Mouse (Mus musculus) hindbrain, embryonic 10.5 days (tissue): ENCODE measurements at regions not wholly inside any gene's neighbourhood (a gene's known extent, or its start where the extent isn't known, plus 50 kb on each side); places are given as distances from the start of the nearest gene placed in this dataset.

Experiments
- DNase-seq: peaks from one replicate; pipeline ENCODE4 v3.0.0-alpha.2; 2017; ENCODE audit warnings: low spot score
- H3K27ac ChIP-seq: fragments of 300-500 bp; sonication (generic); 2 replicates; pipeline ENCODE4 v1.5.1; 2016; ENCODE audit warnings: mild to moderate bottlenecking, moderate library complexity
- H3K27me3 ChIP-seq: fragments of 300-500 bp; sonication (generic); 2 replicates; pipeline ENCODE4 v1.6.1; 2016; ENCODE audit warnings: mild to moderate bottlenecking; ENCODE audit not compliant: poor library complexity, insufficient read depth, severe bottlenecking
- H3K36me3 ChIP-seq: fragments of 300-500 bp; sonication (generic); 2 replicates; pipeline ENCODE4 v1.6.1; 2016; ENCODE audit warnings: mild to moderate bottlenecking, moderate library complexity
- H3K4me1 ChIP-seq: fragments of 300-500 bp; sonication (generic); replicated peaks from 2 replicates; pipeline ENCODE4 v1.6.1; 2016; ENCODE audit warnings: mild to moderate bottlenecking
- H3K4me3 ChIP-seq: fragments of 300-500 bp; sonication (generic); 2 replicates; pipeline ENCODE4 v1.5.1; 2016; ENCODE audit warnings: mild to moderate bottlenecking, moderate library complexity
- H3K9me3 ChIP-seq: fragments of 300-500 bp; sonication (generic); 2 replicates; pipeline ENCODE4 v1.6.1; 2016; ENCODE audit warnings: mild to moderate bottlenecking, moderate library complexity
- WGBS: fragments of 180-500 bp; shearing (Covaris S2); methylation state at CpG from one replicate; pipeline ENCODE4 v1.1.7; 2016; 5-methylcytosine and 5-hydroxymethylcytosine counted together

GRCm38 (mm10) chr7:40697551-40697950 is 200.6 kb upstream of the Vstm2b start:
- WGBS: 85% methylated on average over 8 of the region's 8 CpGs
- no peak overlapping the region for H3K27ac ChIP-seq
- no peak overlapping the region for H3K4me3 ChIP-seq
- H3K36me3 ChIP-seq: no peaks in the 10 kb centered on the region
- H3K9me3 ChIP-seq: no peaks in the 10 kb centered on the region
- DNase-seq: no peak
- H3K27me3 ChIP-seq: no peaks in the 10 kb centered on the region
- no peaks in the 10 kb centered on the region for H3K4me1 ChIP-seq

DNA sequence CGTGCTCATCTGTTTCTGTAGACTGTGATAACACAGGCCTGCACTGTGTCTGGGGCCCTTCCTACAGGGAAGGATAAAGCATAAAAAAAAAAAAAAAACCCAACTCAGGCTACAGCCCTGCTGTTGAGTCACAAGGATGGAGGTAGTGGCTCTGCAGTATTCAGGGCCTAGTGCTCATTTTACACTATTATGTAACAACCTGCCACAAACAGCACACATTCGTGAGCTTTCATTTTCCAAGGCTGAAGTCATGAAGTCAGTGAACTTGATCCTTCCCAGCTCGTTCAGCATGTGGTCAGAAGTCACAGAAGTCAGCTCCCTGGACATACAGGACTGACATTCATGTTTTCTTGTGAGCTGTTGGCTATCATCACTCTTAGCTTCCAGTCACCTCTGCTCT is 199.8 kb upstream of the Vstm2b start:
- H3K27ac ChIP-seq: no peak overlapping the region
- WGBS: 63% methylated on average over 3 of the region's 3 CpGs
- no peaks in the 10 kb centered on the region for H3K9me3 ChIP-seq
- H3K4me3 ChIP-seq: no peak overlapping the region
- no peak for DNase-seq
- H3K27me3 ChIP-seq: no peaks in the 10 kb centered on the region
- H3K4me1 ChIP-seq: no peaks in the 10 kb centered on the region
- no peaks in the 10 kb centered on the region for H3K36me3 ChIP-seq

DNA sequence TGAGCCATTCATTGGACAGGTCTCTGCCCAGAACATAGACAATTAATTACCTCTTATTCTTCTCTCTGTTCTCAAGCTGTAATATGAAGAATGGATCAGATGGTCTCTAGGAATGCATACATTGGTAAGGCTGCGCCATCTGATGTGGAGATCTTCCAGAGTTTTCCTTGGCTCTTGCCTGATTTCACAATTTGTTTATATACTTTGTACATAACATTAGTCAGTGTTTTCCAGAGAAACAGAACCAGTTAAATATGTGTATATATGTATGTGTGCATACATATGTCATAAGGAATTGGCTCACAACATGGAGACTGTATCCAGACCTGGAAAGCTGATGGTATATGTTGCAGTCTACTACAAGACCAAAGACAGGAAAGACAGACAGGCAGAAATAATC is 198.5 kb upstream of the Vstm2b start:
- Histone ChIP-seq H3K4me1 (no peaks in the 10 kb centered on the region), H3K9me3 (no peaks in the 10 kb centered on the region), H3K27me3 (no peaks in the 10 kb centered on the region), H3K4me3 (no peak overlapping the region), H3K27ac (no peak overlapping the region), H3K36me3 (no peaks in the 10 kb centered on the region)
- WGBS: 96% methylated on average over 1 of the region's 1 CpGs
- no peak for DNase-seq

- H3K36me3 ChIP-seq: no peaks in the 10 kb centered on the region
- H3K4me1 ChIP-seq: no peaks in the 10 kb centered on the region
- no peaks in the 10 kb centered on the region for H3K27me3 ChIP-seq
- H3K27ac ChIP-seq: no peak overlapping the region
- 85% methylated on average over 5 of the region's 5 CpGs for WGBS
- no peak overlapping the region for H3K4me3 ChIP-seq
- H3K9me3 ChIP-seq: peaks cover 5% of the 10 kb centered on the region; the same call in 1 of the 2 replicates
- no peak for DNase-seq
These were observed 197.5 kb upstream of the Vstm2b start for GRCm38 (mm10) chr7:40700656-40701055.

GRCm38 (mm10) chr7:40702191-40703045 is 195.7 kb upstream of the Vstm2b start:
- H3K27ac ChIP-seq: no peak overlapping the region
- WGBS: 82% methylated on average over 5 of the region's 5 CpGs

DNA sequence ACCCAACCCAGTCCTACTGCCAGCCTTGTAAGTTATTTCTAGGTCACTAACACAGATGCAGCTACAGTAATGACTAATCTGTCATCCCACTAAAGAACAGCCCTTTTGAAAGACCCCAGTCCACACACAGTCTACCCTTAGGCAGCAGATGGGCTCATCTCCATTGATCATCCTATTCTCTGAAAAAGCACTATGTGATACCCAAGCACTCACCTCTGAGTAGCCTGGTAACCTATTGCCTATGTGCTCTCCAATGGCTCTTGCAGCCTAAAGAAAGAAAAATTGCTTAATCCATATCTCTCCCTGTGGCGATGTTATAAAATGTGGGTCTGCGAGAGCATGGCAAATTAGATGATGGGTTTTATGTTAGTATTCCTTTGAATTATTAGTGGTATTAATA is 189.9 kb upstream of the Vstm2b start:
- no peaks in the 10 kb centered on the region for H3K27me3 ChIP-seq
- no peak overlapping the region for H3K27ac ChIP-seq
- DNase-seq: no peak
- H3K4me3 ChIP-seq: no peak overlapping the region
- 94% methylated on average over 2 of the region's 2 CpGs for WGBS
- H3K9me3 ChIP-seq: peaks cover 5% of the 10 kb centered on the region; the same call in 1 of the 2 replicates
- H3K36me3 ChIP-seq: no peaks in the 10 kb centered on the region
- H3K4me1 ChIP-seq: no peaks in the 10 kb centered on the region

More at GRCm38 (mm10) chr7:40702191-40703045, 195.7 kb upstream of the Vstm2b start:
- H3K27me3 ChIP-seq: no peaks in the 10 kb centered on the region
- H3K4me1 ChIP-seq: no peaks in the 10 kb centered on the region
- no peak overlapping the region for H3K4me3 ChIP-seq
- H3K9me3 ChIP-seq: peaks cover 5% of the 10 kb centered on the region; the same call in 1 of the 2 replicates
- H3K36me3 ChIP-seq: no peaks in the 10 kb centered on the region
- no peak for DNase-seq

- H3K27me3 ChIP-seq: no peaks in the 10 kb centered on the region
- DNase-seq: no peak
- 83% methylated on average over 6 of the region's 6 CpGs for WGBS
These were observed 180.1 kb upstream of the Vstm2b start for GRCm38 (mm10) chr7:40717991-40718390.

GRCm38 (mm10) chr7:40736971-40737468 is 161.1 kb upstream of the Vstm2b start:
- H3K4me1 ChIP-seq: no peaks in the 10 kb centered on the region
- no peaks in the 10 kb centered on the region for H3K27me3 ChIP-seq
- no peak for DNase-seq
- no peaks in the 10 kb centered on the region for H3K9me3 ChIP-seq
- no peak overlapping the region for H3K4me3 ChIP-seq
- WGBS: 61% methylated on average over 6 of the region's 6 CpGs
- H3K36me3 ChIP-seq: no peaks in the 10 kb centered on the region
- H3K27ac ChIP-seq: no peak overlapping the region

More at GRCm38 (mm10) chr7:40717991-40718390, 180.1 kb upstream of the Vstm2b start:
- Histone ChIP-seq H3K27ac (no peak overlapping the region), H3K4me1 (no peaks in the 10 kb centered on the region), H3K36me3 (no peaks in the 10 kb centered on the region), H3K4me3 (no peak overlapping the region), H3K9me3 (no peaks in the 10 kb centered on the region)

- DNase-seq: no peak
- 75% methylated on average over 7 of the region's 7 CpGs for WGBS
- Histone ChIP-seq H3K4me3 (no peak overlapping the region), H3K27me3 (no peaks in the 10 kb centered on the region), H3K36me3 (no peaks in the 10 kb centered on the region), H3K9me3 (no peaks in the 10 kb centered on the region), H3K4me1 (no peaks in the 10 kb centered on the region), H3K27ac (no peak overlapping the region)
These were observed 160.6 kb upstream of the Vstm2b start for GRCm38 (mm10) chr7:40737496-40737895.

GRCm38 (mm10) chr7:40738174-40738573 is 160.0 kb upstream of the Vstm2b start:
- Histone ChIP-seq H3K9me3 (no peaks in the 10 kb centered on the region), H3K27me3 (no peaks in the 10 kb centered on the region), H3K4me1 (no peaks in the 10 kb centered on the region), H3K36me3 (no peaks in the 10 kb centered on the region), H3K27ac (no peak overlapping the region), H3K4me3 (no peak overlapping the region)
- 91% methylated on average over 3 of the region's 3 CpGs for WGBS
- no peak for DNase-seq

- Histone ChIP-seq H3K9me3 (no peaks in the 10 kb centered on the region), H3K27me3 (no peaks in the 10 kb centered on the region), H3K27ac (no peak overlapping the region), H3K36me3 (no peaks in the 10 kb centered on the region), H3K4me3 (no peak overlapping the region), H3K4me1 (no peaks in the 10 kb centered on the region)
- DNase-seq: no peak
- 69% methylated on average over 4 of the region's 4 CpGs for WGBS
These were observed 155.5 kb upstream of the Vstm2b start for GRCm38 (mm10) chr7:40742553-40743151.

- no peaks in the 10 kb centered on the region for H3K27me3 ChIP-seq
- DNase-seq: no peak
- no peaks in the 10 kb centered on the region for H3K9me3 ChIP-seq
- no peak overlapping the region for H3K27ac ChIP-seq
- H3K36me3 ChIP-seq: no peaks in the 10 kb centered on the region
- no peaks in the 10 kb centered on the region for H3K4me1 ChIP-seq
- WGBS: 69% methylated on average over 2 of the region's 2 CpGs
- no peak overlapping the region for H3K4me3 ChIP-seq
These were observed 146.3 kb upstream of the Vstm2b start for GRCm38 (mm10) chr7:40751779-40752178.

DNA sequence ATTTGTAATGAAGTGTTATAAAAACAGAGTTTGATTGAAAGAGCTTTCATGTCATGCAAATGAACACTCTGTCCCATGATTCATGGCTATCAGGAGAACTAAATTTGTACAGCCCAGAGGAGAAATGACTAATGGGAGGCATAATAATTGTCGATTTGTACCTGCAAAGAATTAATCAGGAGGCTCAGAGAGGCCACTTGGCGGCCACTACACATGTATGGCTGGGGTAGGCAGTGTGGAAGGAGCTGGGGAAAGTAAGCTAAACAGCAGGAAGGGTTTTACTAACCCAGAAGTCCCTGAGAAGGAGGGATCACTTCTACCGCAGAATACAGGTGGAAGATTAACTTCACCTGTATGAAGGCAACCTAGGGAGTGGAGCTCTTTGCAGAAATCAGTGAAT is 145.9 kb upstream of the Vstm2b start:
- H3K9me3 ChIP-seq: no peaks in the 10 kb centered on the region
- H3K4me3 ChIP-seq: no peak overlapping the region
- H3K36me3 ChIP-seq: no peaks in the 10 kb centered on the region
- WGBS: 77% methylated on average over 3 of the region's 3 CpGs
- no peak for DNase-seq
- no peaks in the 10 kb centered on the region for H3K4me1 ChIP-seq
- no peaks in the 10 kb centered on the region for H3K27me3 ChIP-seq
- H3K27ac ChIP-seq: no peak overlapping the region
